Mouse (Mus musculus) skeletal muscle tissue, adult 2 months (tissue): ENCODE measurements at regions not wholly inside any gene's neighbourhood (a gene's known extent, or its start where the extent isn't known, plus 50 kb on each side); places are given as distances from the start of the nearest gene placed in this dataset.

ENCODE experiments used
- DNase-seq: peaks from one replicate; pipeline ENCODE4 v3.0.0-alpha.2; 2012; ENCODE audit warnings: low read depth, low spot score

DNA sequence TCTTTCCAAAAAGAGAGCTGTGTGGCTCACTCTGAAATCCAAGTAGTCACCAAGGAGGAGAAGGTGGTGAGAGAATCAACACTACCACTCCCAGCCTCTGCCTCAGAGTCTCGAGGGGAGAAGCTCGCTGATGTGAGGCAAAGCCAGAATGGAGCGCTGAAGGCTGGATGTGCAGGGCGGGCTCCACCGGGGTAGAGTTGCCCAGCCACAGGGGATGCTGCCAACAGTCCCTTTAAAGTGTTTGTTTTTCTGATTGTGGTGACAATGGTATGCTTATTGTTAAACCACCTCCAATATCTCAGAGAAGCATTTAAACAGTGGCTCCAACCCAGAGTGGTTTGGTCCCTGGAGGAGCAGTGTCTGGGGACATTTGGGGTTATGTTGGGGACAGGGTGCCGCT, 110.7 kb upstream of the Ptpn1 start:
- DNase-seq: no peak

DNA sequence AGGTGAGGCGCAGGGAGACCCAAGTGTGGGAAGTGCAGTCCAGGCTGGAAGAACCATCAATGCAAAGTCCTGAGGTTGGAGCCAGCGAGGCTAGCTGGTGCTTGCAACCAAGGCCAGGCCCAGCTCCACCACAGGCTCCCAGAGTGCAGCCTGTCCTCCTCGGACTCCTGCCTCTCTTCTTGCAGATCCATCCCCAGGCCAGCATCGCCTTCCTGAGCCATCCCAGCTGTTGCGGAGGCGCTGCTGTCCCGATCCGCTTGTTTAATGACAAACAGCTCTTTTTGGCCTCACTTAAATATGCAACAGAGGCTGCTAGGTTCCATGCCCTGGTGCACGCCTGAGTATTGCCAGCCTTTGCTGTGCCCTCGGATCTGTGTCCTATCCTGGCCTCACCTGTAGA, 113.1 kb upstream of the Ptpn1 start:
- no peak for DNase-seq

DNA sequence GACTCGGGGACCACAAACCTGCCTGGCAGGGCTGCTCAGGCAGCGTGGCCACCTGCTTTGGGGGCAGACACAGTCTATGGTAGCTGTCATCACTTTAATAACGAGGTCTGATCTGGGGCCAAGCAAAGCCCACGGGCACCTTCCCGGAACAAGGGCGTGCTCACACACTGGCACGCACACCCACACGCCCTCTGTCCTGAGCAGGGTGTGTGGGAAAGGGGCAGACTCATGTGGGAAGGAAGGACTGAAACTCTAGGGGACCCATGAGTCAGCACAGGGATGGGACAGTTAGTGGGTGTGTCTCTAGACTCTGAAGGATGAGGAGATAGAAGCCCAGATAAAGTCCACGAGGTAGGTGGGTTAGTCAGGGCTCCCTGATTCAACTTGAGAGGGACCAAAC, 114.8 kb upstream of the Ptpn1 start:
- no peak for DNase-seq

DNA sequence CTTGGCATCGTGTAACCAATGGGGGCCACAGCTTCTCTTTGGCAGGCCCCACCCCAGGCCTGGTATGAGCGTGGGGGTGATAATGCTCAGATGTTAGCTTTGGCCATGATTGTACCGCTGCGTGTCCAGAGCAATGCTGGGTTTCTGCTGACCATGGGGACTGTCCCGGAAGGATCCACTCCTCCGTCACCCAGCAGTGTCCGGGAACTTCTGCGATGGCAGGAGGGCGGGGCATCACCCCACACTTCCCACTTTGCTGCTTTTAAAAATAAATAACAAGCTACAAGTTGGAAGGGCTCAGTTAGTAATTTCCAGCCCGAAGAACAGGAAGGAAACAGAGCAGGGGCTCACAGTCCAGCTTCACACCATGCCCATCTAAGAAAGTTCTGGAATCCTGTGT, 116.7 kb upstream of the Ptpn1 start:
- DNase-seq: no peak

DNA sequence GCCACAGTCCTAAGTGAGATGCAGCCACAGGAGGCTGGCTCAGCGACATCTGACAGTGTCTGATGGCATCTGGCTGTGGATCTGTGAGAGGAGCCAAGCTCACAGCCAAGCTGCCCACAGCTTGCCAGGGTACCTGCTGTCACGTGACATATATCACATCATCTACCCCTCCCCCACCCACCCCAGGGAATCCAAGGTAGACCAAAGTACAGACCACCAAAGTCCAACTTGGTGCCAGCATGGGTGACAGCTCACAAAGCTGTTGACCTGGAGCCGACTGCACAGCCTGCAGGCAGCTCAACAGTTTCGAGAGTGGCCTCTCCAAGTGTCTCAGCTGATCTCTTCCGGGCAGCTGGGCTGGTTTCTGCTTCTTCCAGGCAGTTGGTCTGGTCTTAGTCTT, 119.6 kb upstream of the Tmem189 start:
- DNase-seq: no peak

DNA sequence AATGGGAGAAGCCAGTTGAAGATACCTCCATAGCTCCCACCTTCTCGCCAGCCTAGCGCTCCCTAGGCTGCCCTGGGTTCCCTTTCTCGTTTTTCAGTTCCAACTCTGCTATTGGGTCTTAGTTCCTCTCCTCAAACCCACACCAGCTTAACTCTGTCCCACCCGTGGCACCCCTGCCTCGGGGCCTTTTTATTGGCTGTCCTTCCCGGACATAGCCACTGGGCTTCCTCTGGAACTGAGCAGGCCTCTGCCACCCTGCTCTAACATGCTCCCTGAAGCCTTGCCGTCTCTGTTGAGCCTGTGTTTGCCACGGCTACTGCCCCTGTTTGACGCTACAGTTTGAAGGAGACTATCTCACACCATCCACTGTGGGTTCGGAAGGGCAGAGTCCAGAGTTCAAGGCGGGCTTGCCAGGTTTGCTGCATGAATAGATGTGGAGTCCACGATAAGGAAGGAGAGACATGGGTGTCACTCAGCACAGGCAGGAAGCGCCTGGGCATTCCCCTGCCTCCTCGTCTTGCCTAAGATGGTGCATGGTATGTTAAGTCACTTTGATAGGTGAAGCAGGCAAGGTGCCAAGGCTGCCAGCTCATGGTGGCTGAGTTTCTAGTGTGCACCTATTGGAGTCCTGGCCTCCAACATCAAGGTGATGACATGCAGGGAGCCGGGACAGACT, 116.1 kb upstream of the Tmem189 start:
- DNase-seq: no peak

DNA sequence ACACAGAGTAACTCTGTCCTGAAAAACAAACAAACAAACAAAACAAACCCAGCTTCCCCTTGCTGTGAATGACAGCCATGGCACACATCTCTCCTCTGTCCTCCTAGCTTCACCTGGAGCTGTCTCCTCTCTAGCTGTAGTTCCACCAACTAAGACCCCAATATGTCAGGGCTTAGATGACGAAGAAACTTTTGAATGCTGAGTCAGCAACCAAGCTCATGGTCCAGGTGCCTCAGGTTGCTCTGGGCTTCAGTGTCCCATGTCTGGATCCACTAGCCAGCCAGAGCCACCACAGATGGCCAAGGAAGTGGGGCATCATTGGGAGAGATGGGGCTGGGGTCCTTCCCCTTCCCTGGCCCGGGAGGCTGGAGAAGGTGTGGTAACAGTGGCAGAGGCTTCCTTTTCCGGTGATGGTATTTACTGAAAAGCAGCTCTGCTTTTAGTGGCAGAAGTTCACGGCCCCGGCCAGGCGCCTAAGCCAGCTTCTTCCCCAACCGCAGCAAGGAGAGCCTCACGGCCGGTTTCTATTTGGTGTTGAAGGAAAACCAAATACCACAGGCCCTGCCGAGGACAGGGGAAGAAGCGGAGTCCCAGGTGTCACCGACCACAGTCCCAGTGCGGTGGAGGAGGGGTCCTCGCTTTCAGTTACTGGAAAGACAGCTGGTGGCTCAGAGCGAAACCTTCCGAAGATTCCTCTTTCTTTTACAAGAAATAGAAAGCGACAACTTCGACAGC, 115.0 kb upstream of the Tmem189 start:
- no peak for DNase-seq

DNA sequence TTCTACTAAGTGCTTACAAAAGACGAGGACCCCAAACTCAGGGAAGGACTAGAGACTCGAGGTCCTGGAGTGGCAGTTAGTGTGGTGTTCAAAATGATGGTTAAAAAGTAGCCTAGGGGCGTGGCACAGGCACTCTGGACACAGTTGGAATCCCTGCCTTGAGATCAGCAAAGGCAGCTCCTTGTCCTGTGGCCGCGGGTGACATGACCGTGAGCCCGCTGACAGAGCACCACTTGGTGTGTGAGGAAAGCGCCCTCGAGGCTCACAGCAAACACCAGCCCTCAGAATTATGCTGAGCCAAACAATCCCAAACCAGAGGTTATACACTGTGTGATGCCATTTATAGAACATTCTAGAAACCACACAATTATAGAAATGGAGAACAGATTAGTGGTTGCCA, 112.9 kb upstream of the Tmem189 start:
- DNase-seq: no peak

DNA sequence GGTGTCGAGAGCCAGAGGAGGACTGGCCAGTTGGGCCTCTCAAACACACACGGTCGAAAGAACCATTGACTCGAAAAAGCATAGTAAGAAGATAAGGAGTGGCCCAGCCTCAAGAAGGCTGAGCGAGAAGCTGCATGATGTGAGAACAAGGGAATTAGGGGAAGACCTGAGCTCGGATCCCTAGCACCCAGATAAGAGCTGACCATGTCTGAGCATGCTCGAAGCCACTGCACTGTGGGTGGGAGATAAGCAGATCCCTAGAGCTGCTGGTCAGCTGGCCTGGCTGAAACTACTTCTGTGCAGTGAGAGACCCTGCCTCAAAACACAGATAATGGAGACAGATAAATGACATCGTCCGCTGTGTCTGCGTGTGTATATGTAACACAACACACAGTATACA, 111.8 kb upstream of the Tmem189 start:
- DNase-seq: no peak

DNA sequence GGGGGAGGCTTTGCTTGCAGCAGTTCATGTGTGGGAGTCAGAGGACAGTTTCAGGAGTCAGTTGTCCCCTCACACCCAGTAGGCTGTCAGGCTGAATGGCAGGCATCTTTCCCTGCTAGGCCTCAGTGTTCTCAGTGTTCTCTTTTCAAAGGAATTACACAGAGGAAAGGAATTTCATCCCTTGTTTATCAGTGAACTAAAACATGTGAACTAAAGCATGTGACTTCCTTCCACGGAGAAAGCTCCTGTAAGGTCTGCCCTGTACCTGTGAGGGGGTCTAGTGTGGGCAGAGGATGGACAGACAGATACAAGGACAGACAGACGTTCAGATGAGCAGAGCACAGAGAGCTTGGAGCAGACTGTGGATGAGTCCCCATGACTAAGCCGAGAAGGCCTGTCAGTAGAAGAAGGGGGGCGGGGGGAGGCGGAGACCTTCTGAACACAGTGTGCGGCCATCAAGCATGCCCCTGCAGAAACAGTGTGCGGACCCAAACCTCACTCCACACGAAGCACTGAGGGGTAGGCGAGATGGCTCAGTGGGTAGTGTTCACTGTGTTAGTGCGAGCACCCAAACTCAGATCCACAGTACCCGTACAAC, 111.1 kb upstream of the Tmem189 start:
- DNase-seq: no peak

DNA sequence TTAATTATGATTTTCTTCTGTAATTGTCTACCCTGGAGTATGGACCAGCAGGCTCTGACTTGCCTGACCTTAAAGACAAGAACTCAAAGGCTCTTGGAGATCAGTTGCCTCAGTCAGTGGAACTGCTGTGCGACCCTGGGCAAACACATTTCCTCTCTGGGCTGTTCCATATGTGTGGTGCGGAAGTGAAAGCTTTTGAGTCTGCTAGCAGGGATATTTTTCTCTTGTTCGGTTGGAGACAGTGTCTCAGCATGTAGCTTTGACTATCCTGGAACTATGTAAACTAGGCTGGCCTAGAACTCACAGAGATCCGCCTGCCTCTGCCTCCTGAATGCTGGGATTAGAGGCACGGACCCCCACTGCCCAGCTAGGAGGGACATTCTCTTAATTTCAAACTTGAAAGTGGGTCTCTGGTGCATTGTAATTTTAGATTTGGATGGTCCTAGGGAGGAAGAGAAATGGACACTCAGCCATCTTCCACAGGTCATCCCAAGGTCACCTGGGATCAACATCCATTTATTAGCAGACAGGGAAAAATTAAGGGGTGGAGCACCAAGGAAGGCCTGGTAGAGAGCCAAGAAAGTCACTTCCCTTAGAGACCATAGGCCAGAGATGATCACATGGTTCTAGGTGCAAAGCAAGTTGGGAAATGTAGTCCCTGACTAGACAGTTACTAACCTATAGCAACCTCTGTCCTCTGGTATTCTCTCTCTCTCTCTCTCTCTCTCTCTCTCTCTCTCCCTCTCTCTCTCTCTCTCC, 110.2 kb upstream of the Tmem189 start:
- DNase-seq: no peak

DNA sequence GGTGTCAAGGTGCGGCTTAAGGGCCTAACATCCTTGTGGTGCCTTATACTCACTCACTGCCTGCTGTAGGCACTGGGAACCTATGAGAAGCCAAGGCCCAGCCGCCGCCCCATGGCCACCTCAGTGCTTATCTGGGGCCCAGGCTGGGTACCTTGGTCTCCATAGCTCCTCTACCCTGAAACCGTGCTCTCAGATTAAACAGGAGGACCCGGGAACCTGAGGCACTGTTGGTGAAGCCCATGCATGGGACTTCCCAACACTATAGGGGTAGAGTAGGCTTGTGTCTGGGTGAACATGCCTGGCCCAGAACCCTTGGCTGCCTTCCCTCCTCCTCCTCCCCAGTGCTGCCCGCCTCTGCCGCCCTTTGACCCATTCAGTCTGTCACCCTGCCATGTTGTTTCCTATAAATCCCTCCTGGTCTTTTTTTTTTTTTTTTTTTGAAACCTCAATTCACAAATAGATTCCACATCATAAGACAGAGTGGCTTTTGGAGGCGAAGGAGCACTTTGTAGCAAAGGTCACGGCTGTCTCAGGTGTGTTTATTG, 109.4 kb upstream of the Tmem189 start:
- DNase-seq: no peak

DNA sequence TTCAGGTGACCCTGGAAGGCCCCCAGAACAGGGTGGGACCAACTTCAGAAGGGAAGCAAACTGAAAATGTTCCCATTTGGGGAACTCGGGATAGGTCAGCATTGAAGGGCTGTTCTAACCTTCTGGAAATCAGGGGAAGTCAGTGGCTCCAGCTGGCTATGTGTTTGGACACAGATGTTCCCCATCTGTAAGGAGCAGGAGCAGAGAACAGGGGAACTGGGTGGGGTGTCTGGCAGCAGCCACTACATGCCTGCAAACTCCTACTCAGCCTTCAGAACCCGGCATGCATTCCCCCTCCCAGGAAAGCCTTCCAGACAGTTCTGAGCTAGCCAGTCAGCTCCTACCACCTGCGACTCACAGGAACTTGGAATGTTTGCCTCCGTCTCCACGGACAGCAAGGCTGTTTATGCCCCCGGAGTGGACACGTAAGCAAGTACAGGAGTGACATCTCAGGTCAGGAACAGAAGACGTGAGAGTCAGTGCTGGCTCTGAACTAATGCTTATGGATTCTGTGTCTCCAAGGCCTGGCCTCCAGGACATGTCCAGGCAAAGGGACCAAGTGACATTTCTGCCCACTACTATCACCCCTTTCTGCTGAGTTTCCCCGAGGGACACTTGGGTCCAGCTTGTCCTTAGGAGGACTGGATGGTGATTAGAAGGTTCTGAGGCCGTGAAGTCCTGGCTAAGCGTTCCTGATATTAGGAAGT, 108.6 kb upstream of the Tmem189 start:
- peak; percentile 58 for DNase-seq

DNA sequence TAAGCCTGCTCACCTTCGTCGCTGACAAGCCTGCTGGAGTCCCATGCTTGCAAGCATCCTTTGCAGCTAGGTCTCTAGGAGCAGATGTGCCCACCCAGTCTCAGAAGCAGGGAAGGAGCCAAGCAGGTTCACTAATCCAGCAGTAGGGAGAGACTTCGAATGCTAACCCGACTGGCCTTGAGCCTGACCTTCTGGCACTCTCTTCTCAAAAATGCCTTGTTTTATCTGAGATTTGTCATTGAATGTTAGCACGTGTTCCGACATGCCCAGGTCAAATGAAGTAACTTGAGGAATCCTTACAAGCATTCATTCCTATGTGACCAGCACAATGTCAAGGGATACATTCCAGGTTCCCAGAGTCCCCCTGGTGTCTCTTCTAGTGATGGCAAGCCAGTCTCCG, 105.9 kb upstream of the Tmem189 start:
- no peak for DNase-seq

DNA sequence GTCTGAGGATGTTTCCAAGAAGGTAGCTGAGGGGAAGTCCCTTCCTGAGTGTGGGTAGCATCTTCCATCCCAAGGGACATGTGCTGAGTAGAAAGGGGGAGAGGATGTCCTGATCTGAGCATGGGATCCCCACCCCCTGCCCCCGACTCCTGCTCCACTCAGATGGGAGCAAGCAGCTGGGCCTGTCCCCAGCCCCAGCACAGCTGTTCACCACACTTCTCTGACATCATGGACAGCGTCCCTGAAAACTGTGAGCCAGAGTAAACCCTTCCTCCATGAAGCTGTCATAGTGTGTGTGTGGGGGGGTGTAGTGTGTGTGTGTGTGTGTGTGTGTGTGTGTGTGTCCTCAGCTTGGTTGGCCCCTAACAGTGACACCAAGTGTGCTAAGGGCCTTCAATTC, 104.3 kb upstream of the Tmem189 start:
- DNase-seq: no peak

DNA sequence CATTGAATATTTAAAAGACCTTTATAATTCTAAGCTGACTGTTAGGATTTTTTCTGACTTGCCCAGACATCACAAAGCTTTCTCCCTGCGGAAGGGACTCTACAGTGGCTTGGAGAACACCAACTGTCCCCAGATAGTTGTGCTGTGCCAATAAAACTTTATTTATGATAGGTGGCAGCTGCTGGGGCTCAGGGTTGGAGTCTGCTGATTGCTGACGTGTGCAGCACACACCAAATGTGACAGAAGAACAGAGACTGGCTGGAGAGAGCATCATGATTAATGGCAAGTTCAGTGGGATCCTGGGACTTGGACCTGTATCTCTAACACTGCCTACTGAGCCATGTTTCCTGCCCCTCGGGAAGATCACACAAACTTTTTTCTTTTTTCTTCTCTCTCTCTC, 103.1 kb upstream of the Tmem189 start:
- DNase-seq: no peak

DNA sequence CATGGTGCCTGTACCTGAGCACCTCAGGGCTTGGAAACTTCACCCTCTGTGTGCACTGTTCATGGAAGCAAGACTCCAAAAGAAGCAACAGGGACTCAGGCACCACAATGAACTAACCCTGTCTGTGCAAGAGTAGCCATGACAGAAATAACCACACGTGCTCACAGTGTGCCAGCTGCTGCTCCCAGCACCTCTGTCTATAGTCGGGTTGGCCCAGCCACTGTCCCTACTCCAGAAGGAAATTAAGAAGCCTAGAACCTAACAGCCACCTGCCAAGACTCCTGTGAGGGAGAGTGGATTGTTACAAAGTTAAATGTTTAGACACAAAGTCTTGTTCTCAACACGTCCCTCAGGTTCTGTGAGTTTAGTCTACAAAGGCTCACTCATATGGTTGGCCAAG, 102.7 kb upstream of the Tmem189 start:
- DNase-seq: no peak

DNA sequence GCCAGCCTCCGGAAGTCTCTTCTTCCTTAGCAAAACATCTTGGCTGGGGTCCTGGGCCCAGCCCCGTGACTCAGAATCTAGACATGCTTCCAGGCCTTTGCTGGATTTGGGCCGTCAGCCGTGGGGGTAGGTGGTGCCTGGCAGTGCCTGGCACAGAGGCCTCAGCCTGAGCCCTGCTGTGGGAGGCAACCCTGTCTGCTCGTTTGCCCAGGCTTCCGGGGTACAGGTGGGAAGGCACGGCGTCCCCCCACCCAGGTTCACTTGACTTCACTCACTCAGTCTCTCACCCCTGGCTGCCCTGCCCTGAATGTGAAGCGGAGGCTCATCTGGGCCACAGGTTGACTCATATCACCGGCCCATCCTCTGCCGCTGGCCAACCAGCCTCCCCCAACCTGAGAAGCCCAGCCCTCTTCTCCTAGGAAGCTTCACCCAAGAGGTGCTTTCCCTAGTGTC, 99.9 kb upstream of the Tmem189 start:
- no peak for DNase-seq

DNA sequence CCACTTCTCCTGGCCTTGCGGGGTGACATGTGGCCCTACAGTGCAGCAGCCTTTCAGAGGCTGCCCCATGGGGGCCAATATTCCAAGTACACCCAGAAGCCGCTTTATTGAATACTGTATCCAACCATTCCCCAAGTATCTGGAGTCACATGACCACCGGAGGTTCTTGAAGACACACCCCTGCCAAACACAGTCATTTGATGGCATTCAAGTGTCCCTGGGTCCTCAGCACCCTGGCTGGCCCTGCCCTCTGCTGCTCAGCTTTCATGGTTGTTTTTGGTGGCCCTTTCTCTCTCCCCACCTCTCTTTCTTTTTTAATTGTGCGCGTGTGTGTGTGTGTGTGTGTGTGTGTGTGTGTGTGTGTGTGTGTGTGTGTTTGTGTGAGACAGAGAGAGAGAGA, 97.3 kb upstream of the Tmem189 start:
- no peak for DNase-seq

DNA sequence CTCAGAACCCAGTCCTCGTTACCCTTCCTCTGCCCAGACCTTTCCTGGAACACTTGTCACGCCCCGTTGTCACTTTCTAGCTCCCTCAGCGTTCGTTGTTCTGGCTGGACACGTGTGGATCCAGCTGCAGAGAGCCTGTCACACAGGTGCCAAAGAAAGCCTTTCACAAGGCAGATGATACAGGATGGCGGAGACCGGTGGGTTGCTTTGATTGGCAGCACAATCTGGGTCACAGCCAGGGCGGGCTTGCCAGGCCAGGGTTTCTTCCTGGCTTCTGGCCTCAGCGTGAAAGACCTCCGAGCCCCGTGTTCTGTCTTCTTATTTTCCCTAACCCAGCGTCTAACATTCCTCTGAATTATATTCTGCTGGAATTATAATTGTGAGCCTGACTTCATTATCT, 94.7 kb upstream of the Tmem189 start:
- no peak for DNase-seq

DNA sequence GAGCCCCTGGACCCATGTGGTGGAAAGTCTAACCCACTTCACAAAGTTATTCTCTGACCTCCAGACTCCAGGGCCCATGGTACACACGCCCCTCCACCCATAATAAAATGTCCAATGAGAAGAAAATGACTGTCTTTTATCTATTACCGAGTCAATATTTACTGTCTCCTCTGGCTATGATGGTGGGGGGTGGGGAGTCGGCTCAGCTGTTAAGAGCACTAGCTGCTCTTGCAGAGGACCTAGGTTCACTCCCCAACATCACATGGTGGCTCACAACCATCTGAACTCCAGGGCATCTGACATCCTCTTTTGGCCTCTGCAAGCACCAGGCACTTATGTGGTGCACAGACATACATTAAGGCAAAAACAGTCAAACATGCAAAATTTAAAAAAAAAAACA, 93.8 kb upstream of the Tmem189 start:
- no peak for DNase-seq
